Mouse (Mus musculus): ENCODE measurements around the gene Tjp3. TPM values are rescaled to one million over a fixed set of nuclear protein-coding genes. Genes with fewer than 3 reads are reported as not detected.

The Tjp3 gene
- total RNA-seq, 1 experiment from 2014 or later: 7.2 TPM

Other genes starting within 250 kb of the Tjp3 start
- 59.2 and 64.5 TPM in 2 replicates for gene Sgta, start 231.4 kb downstream of the Tjp3 start, total RNA-seq (2017)
- gene Thop1, start 221.5 kb downstream of the Tjp3 start, total RNA-seq (2017): 1.5 and 4.5 TPM in 2 replicates
- 0.23 TPM in 1 of 2 replicates, not detected in the other for gene Creb3l3, start 192.7 kb downstream of the Tjp3 start, total RNA-seq (2017)
- gene Map2k2, start 185.7 kb downstream of the Tjp3 start, total RNA-seq (2017): 91.5 and 96.6 TPM in 2 replicates
- gene Zbtb7a, start 156.4 kb downstream of the Tjp3 start, total RNA-seq (2017): 28.7 and 31.1 TPM in 2 replicates
- 34.5 and 40.5 TPM in 2 replicates for gene Pias4, start 123.7 kb downstream of the Tjp3 start, total RNA-seq (2017)
- gene Eef2, start 115.0 kb downstream of the Tjp3 start, total RNA-seq (2017): 1,126 and 1,171 TPM in 2 replicates
- gene Dapk3, start 108.6 kb downstream of the Tjp3 start, total RNA-seq (2017): 47.3 and 52.0 TPM in 2 replicates
- gene 4930442H23Rik, start 107.7 kb downstream of the Tjp3 start, total RNA-seq (2017): not detected in 2 replicates
- not detected in 2 replicates for gene Nmrk2, start 89.5 kb downstream of the Tjp3 start, total RNA-seq (2017)
- not detected in 2 replicates for gene Atcay, start 60.7 kb downstream of the Tjp3 start, total RNA-seq (2017)
- gene Zfr2, start 58.4 kb downstream of the Tjp3 start, total RNA-seq (2017): 1.5 and 1.6 TPM in 2 replicates
- gene Matk, start 38.6 kb downstream of the Tjp3 start, total RNA-seq (2017): 9.1 and 12.3 TPM in 2 replicates
- 52.4 and 76.6 TPM in 2 replicates for gene Mrpl54, start 24.6 kb downstream of the Tjp3 start, total RNA-seq (2017)
- gene Apba3, start 24.6 kb downstream of the Tjp3 start, total RNA-seq (2017): 16.6 and 24.0 TPM in 2 replicates
- 98.0 and 112 TPM in 2 replicates for gene Pip5k1c, start 1.4 kb upstream of the Tjp3 start, total RNA-seq (2017)
- gene Cactin, start 29.5 kb upstream of the Tjp3 start, total RNA-seq (2017): 30.1 and 38.4 TPM in 2 replicates
- 4.1 and 5.6 TPM in 2 replicates for gene Tbxa2r, start 37.1 kb upstream of the Tjp3 start, total RNA-seq (2017)
- gene Gipc3, start 51.7 kb upstream of the Tjp3 start, total RNA-seq (2017): 0.25 TPM in 1 of 2 replicates, not detected in the other
- gene Hmg20b, start 58.9 kb upstream of the Tjp3 start, total RNA-seq (2017): 30.3 and 36.5 TPM in 2 replicates
- gene Mfsd12, start 65.9 kb upstream of the Tjp3 start, total RNA-seq (2017): 2.6 and 2.8 TPM in 2 replicates
- gene 4930404N11Rik, start 74.2 kb upstream of the Tjp3 start, total RNA-seq (2017): 4.2 and 5.5 TPM in 2 replicates
- 16.5 and 16.8 TPM in 2 replicates for gene Fzr1, start 86.9 kb upstream of the Tjp3 start, total RNA-seq (2017)
- gene Dohh, start 92.8 kb upstream of the Tjp3 start, total RNA-seq (2017): 11.2 and 16.9 TPM in 2 replicates
- gene Gm48551, start 92.9 kb upstream of the Tjp3 start, total RNA-seq (2017): 3.1 and 5.6 TPM in 2 replicates
- 2.2 TPM in 1 of 2 replicates, not detected in the other for gene Gm48552, start 97.4 kb upstream of the Tjp3 start, total RNA-seq (2017)
- gene Smim24, start 101.5 kb upstream of the Tjp3 start, total RNA-seq (2017): 2.5 and 2.6 TPM in 2 replicates
- 8.3 and 12.2 TPM in 2 replicates for gene Nfic, start 164.1 kb upstream of the Tjp3 start, total RNA-seq (2017)
- gene Celf5, start 191.1 kb upstream of the Tjp3 start, total RNA-seq (2017): not detected in 2 replicates
- gene Ncln, start 204.8 kb upstream of the Tjp3 start, total RNA-seq (2017): 148 and 149 TPM in 2 replicates
- gene S1pr4, start 208.6 kb upstream of the Tjp3 start, total RNA-seq (2017): 61.1 and 63.1 TPM in 2 replicates
- 12.6 and 13.4 TPM in 2 replicates for gene Gna15, start 232.6 kb upstream of the Tjp3 start, total RNA-seq (2017)

All from neutrophil, adult 5-6 weeks (primary cell).